Mouse (Mus musculus) naive thymus-derived CD4-positive, alpha-beta T cell, adult 5 months (primary cell): Measurements from ENCODE around the gene AC131692.1. TPM values are rescaled to one million over a fixed set of nuclear protein-coding genes. Genes with fewer than 3 reads are reported as not detected.

ENCODE experiments used
- polyA plus RNA-seq: library from polyadenylated mRNA; unstranded; fragments of 100-300 nt; shearing (Covaris generic); gene quantifications from one replicate; pipeline ENCODE4 v1.2.1, GENCODE M21; 2017

The AC131692.1 gene
- polyA plus RNA-seq = not detected

GRCm38 (mm10) chr19:6094119-6094518 is at the start of gene AC131692.1:
TSS of gene AC131692.1 (plus strand) at chr19:6094419.

GRCm38 (mm10) chr19:6046294-6047153 is 47.7 kb upstream of the AC131692.1 start, which contains the start of gene Syvn1:
TSS of gene Syvn1 (plus strand) at chr19:6046576.

GRCm38 (mm10) chr19:6057313-6058096 is 36.7 kb upstream of the AC131692.1 start, which contains the start of the genes Mrpl49 and Fau:
TSS of gene Mrpl49 (minus strand) at chr19:6057785.
TSS of gene Fau (plus strand) at chr19:6057844.

GRCm38 (mm10) chr19:6061021-6061533 is 33.1 kb upstream of the AC131692.1 start, which contains the start of gene Znhit2:
TSS of gene Znhit2 (plus strand) at chr19:6061192.

GRCm38 (mm10) chr19:6067724-6068415 is 26.3 kb upstream of the AC131692.1 start, which contains the start of gene Tm7sf2:
TSS of gene Tm7sf2 (minus strand) at chr19:6068373.

GRCm38 (mm10) chr19:6076564-6077393 is 17.4 kb upstream of the AC131692.1 start, which contains the start of gene Vps51:
TSS of gene Vps51 (minus strand) at chr19:6077231.

GRCm38 (mm10) chr19:6079983-6080480 is 14.2 kb upstream of the AC131692.1 start, which contains the start of gene Tmem262:
TSS of gene Tmem262 (plus strand) at chr19:6080033.

GRCm38 (mm10) chr19:6082156-6082555 is 12.1 kb upstream of the AC131692.1 start, which contains the start of gene Gm28374:
TSS of gene Gm28374 (minus strand) at chr19:6082256.

GRCm38 (mm10) chr19:6084478-6085248 is 9.6 kb upstream of the AC131692.1 start, which contains the start of the genes Zfpl1 and Cdca5:
TSS of gene Zfpl1 (minus strand) at chr19:6084956.
TSS of gene Cdca5 (plus strand) at chr19:6084983.

GRCm38 (mm10) chr19:6105586-6105985 is 11.4 kb downstream of the AC131692.1 start, which contains the start of gene Naaladl1:
TSS of gene Naaladl1 (plus strand) at chr19:6105782.

GRCm38 (mm10) chr19:6117986-6118676 is 23.9 kb downstream of the AC131692.1 start, which contains the start of gene Sac3d1:
TSS of gene Sac3d1 (minus strand) at chr19:6118650.

GRCm38 (mm10) chr19:6127760-6128341 is 33.6 kb downstream of the AC131692.1 start, which contains the start of gene Snx15:
TSS of gene Snx15 (minus strand) at chr19:6128304.

GRCm38 (mm10) chr19:6140678-6141393 is 46.6 kb downstream of the AC131692.1 start, which contains the start of gene Batf2:
TSS of gene Batf2 (plus strand) at chr19:6140983.

GRCm38 (mm10) chr19:6141394-6141749 is 47.2 kb downstream of the AC131692.1 start, which contains the start of gene Arl2:
TSS of gene Arl2 (minus strand) at chr19:6141548.

